Mouse (Mus musculus): ENCODE measurements around the gene Tdrd1. TPM values are rescaled to one million over a fixed set of nuclear protein-coding genes. Genes with fewer than 3 reads are reported as not detected.

Gene Tdrd1
- total RNA-seq, 1 experiment, result 0.94 TPM

- Histone ChIP-seq H3K9ac (ENCODE audit: insufficient read depth, low read depth, low read length, poor library complexity, severe bottlenecking) (no peak overlapping the region), H3K27ac (ENCODE audit: insufficient read depth, low read depth, low read length, poor library complexity, severe bottlenecking) (no peak overlapping the region), H3K4me1 (ENCODE audit: control insufficient read depth in 2 of 2, insufficient read depth in 2 of 2, low read length in 2 of 2, poor library complexity in 1 of 2) (no peaks in the 10 kb centered on the region; a peak in 1 of 4 replicates), H3K9me3 (ENCODE audit: control insufficient read depth, insufficient read depth, low read depth, low read length) (no peaks in the 10 kb centered on the region), H3K4me3 (ENCODE audit: insufficient read depth in 1 of 2, low read depth in 1 of 2, low read length in 2 of 2, poor library complexity in 1 of 2, severe bottlenecking in 1 of 2) (no peak overlapping the region), H3K36me3 (ENCODE audit: control insufficient read depth, insufficient read depth, low read length, poor library complexity, severe bottlenecking) (no peaks in the 10 kb centered on the region)
- TF ChIP-seq ZNF384 (IDR thresholded peaks at IDR 0.05; ENCODE audit: low read depth, low read length), result no peak
- TF ChIP-seq CHD2 (IDR thresholded peaks at IDR 0.05; ENCODE audit: low read depth, low read length), result no peak
- no peak for TF ChIP-seq HCFC1 (IDR thresholded peaks at IDR 0.05; ENCODE audit: borderline replicate concordance, insufficient read depth, low read length)
- no peak for TF ChIP-seq MAFK (IDR thresholded peaks at IDR 0.05; ENCODE audit: insufficient read depth, low read depth, low read length)
- no peak for TF ChIP-seq ZC3H11A (IDR thresholded peaks at IDR 0.05; ENCODE audit: borderline replicate concordance, low read depth, low read length)
- in situ Hi-C loops (cut with MboI; ENCODE audit: low sequenced_read_pairs in 2 of 2, unreplicated experiment in 2 of 2), result no loop called here
- no peak for DNase-seq (ENCODE audit: low read depth, low spot score)
These were observed 4.2 kb downstream of the Tdrd1 start for GRCm38 (mm10) chr19:56830163-56830562.

DNA sequence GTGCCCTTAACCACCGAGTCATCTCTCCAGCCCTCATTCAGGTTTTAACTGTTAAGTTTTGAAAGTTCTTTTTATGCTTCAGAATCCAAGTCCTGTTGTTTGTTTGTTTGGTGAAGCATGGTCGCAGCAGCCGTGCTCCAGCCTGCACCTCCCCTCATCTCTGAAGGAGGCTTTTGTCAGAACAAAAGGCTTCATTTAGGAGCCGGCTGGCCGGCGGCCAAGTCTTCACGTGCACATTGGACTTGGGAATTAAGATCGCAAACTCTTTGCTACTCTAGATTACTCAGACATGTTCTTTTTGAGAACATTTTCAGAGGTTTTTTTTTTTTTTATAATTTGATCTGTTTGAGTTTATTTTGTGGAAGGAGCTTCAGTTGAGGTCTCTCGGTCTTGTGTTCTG is 9.3 kb downstream of the Tdrd1 start:
- H3K4me1 ChIP-seq (ENCODE audit: control insufficient read depth in 2 of 2, insufficient read depth in 2 of 2, low read length in 2 of 2, poor library complexity in 1 of 2), result no peaks in the 10 kb centered on the region
- in situ Hi-C loops (cut with MboI; ENCODE audit: low sequenced_read_pairs in 2 of 2, unreplicated experiment in 2 of 2), result no loop called here
- H3K4me3 ChIP-seq (ENCODE audit: insufficient read depth in 1 of 2, low read depth in 1 of 2, low read length in 2 of 2, poor library complexity in 1 of 2, severe bottlenecking in 1 of 2), result no peak overlapping the region
- DNase-seq (ENCODE audit: low read depth, low spot score), result no peak
- H3K27ac ChIP-seq (ENCODE audit: insufficient read depth, low read depth, low read length, poor library complexity, severe bottlenecking), result no peak overlapping the region
- no peak overlapping the region for H3K9ac ChIP-seq (ENCODE audit: insufficient read depth, low read depth, low read length, poor library complexity, severe bottlenecking)
- TF ChIP-seq ZNF384 (IDR thresholded peaks at IDR 0.05; ENCODE audit: low read depth, low read length) (no peak), MAFK (IDR thresholded peaks at IDR 0.05; ENCODE audit: insufficient read depth, low read depth, low read length) (no peak), HCFC1 (IDR thresholded peaks at IDR 0.05; ENCODE audit: borderline replicate concordance, insufficient read depth, low read length) (no peak), CHD2 (IDR thresholded peaks at IDR 0.05; ENCODE audit: low read depth, low read length) (no peak)
- no peaks in the 10 kb centered on the region for H3K9me3 ChIP-seq (ENCODE audit: control insufficient read depth, insufficient read depth, low read depth, low read length)
- no peaks in the 10 kb centered on the region for H3K36me3 ChIP-seq (ENCODE audit: control insufficient read depth, insufficient read depth, low read length, poor library complexity, severe bottlenecking)

DNA sequence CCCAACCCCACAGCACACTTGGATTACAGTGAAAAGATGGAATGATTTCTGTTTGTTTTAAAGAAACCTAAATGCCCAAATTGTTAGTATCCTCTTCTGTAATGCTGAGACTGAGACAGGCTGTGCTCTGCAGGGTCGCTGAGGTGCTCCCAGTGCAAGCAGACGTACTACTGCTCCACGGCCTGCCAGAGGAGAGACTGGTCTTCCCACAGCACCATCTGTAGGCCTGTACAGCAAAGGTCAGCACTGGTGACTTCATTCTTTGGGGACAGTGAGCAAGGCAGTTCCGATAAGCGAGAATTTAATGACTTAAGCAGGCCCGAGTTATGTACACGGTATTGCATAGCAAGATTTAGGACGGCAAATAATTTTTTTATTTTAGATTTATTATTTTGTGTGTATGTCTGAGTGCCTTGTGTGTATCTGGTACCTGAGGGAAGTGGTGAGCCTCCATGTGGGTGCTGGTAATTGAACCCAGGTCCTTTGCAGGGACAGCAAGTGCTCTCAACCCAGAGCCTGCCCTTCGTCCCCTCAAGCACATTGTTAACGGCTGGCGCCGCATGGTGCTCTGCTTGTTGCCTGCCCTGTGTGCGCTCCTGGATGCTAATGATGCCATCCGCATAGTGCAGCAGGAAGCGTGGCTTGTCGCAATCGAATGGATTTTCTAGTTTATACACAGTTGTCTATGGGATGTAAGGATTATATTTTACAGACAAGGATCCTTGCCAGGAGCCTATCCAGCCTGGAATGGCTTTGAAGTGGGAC is 13.1 kb downstream of the Tdrd1 start:
- H3K4me3 ChIP-seq (ENCODE audit: insufficient read depth in 1 of 2, low read depth in 1 of 2, low read length in 2 of 2, poor library complexity in 1 of 2, severe bottlenecking in 1 of 2), result no peak overlapping the region
- H3K9ac ChIP-seq (ENCODE audit: insufficient read depth, low read depth, low read length, poor library complexity, severe bottlenecking), result no peak overlapping the region
- no peak overlapping the region for H3K27ac ChIP-seq (ENCODE audit: insufficient read depth, low read depth, low read length, poor library complexity, severe bottlenecking)
- in situ Hi-C loops (cut with MboI; ENCODE audit: low sequenced_read_pairs in 2 of 2, unreplicated experiment in 2 of 2), result no loop called here
- no peaks in the 10 kb centered on the region for H3K36me3 ChIP-seq (ENCODE audit: control insufficient read depth, insufficient read depth, low read length, poor library complexity, severe bottlenecking)
- no peaks in the 10 kb centered on the region for H3K9me3 ChIP-seq (ENCODE audit: control insufficient read depth, insufficient read depth, low read depth, low read length)
- no peak for DNase-seq (ENCODE audit: low read depth, low spot score)
- TF ChIP-seq MAFK (IDR thresholded peaks at IDR 0.05; ENCODE audit: insufficient read depth, low read depth, low read length) (no peak), ZC3H11A (IDR thresholded peaks at IDR 0.05; ENCODE audit: borderline replicate concordance, low read depth, low read length) (no peak), CHD2 (IDR thresholded peaks at IDR 0.05; ENCODE audit: low read depth, low read length) (no peak), ZNF384 (IDR thresholded peaks at IDR 0.05; ENCODE audit: low read depth, low read length) (no peak), HCFC1 (IDR thresholded peaks at IDR 0.05; ENCODE audit: borderline replicate concordance, insufficient read depth, low read length) (no peak)
- peaks cover 0 to 2% of the 10 kb centered on the region in 2 experiments; a peak in 1 of 4 replicates for H3K4me1 ChIP-seq (ENCODE audit: control insufficient read depth in 2 of 2, insufficient read depth in 2 of 2, low read length in 2 of 2, poor library complexity in 1 of 2)

- DNase-seq (ENCODE audit: low read depth, low spot score), result no peak
- no peak overlapping the region for H3K9ac ChIP-seq (ENCODE audit: insufficient read depth, low read depth, low read length, poor library complexity, severe bottlenecking)
- TF ChIP-seq CHD2 (IDR thresholded peaks at IDR 0.05; ENCODE audit: low read depth, low read length), result no peak
- TF ChIP-seq ZC3H11A (IDR thresholded peaks at IDR 0.05; ENCODE audit: borderline replicate concordance, low read depth, low read length), result no peak
- no peak for TF ChIP-seq ZNF384 (IDR thresholded peaks at IDR 0.05; ENCODE audit: low read depth, low read length)
- TF ChIP-seq MAFK (IDR thresholded peaks at IDR 0.05; ENCODE audit: insufficient read depth, low read depth, low read length), result no peak
- TF ChIP-seq HCFC1 (IDR thresholded peaks at IDR 0.05; ENCODE audit: borderline replicate concordance, insufficient read depth, low read length), result no peak
- no peak overlapping the region for H3K4me3 ChIP-seq (ENCODE audit: insufficient read depth in 1 of 2, low read depth in 1 of 2, low read length in 2 of 2, poor library complexity in 1 of 2, severe bottlenecking in 1 of 2)
- H3K27ac ChIP-seq (ENCODE audit: insufficient read depth, low read depth, low read length, poor library complexity, severe bottlenecking), result no peak overlapping the region
- in situ Hi-C loops (cut with MboI; ENCODE audit: low sequenced_read_pairs in 2 of 2, unreplicated experiment in 2 of 2), result no loop called here
- H3K36me3 ChIP-seq (ENCODE audit: control insufficient read depth, insufficient read depth, low read length, poor library complexity, severe bottlenecking), result no peaks in the 10 kb centered on the region
- H3K4me1 ChIP-seq (ENCODE audit: control insufficient read depth in 2 of 2, insufficient read depth in 2 of 2, low read length in 2 of 2, poor library complexity in 1 of 2), result peaks cover 0 to 2% of the 10 kb centered on the region in 2 experiments; a peak in 1 of 4 replicates
- no peaks in the 10 kb centered on the region for H3K9me3 ChIP-seq (ENCODE audit: control insufficient read depth, insufficient read depth, low read depth, low read length)
These were observed 17.0 kb downstream of the Tdrd1 start for GRCm38 (mm10) chr19:56842974-56843373.
